Mouse (Mus musculus): ENCODE measurements around the gene Pax5. TPM values are rescaled to one million over a fixed set of nuclear protein-coding genes. Genes with fewer than 3 reads are reported as not detected.

Gene Pax5
- total and polyA plus RNA-seq, 3 experiments = not detected

- H3K9ac ChIP-seq (ENCODE audit: control insufficient read depth, low read depth, low read length, poor library complexity, severe bottlenecking) = no peak overlapping the region
- no peaks in the 10 kb centered on the region for H3K36me3 ChIP-seq (ENCODE audit: control insufficient read depth in 1 of 2, insufficient read depth in 2 of 2, low read length in 2 of 2)
- H3K9me3 ChIP-seq (replicated peaks; ENCODE audit: insufficient read depth, low read length) = no peaks in the 10 kb centered on the region
- peak overlapping the region in 1 of 2 experiments; percentile 26; a peak in 1 of 4 replicates for H3K4me3 ChIP-seq (ENCODE audit: control insufficient read depth in 1 of 2, insufficient read depth in 1 of 2, low read depth in 2 of 2, low read length in 2 of 2)
- peaks cover 0 to 3% of the 10 kb centered on the region in 2 experiments; a peak in 1 of 4 replicates for H3K4me1 ChIP-seq (ENCODE audit: control insufficient read depth in 1 of 2, insufficient read depth in 2 of 2, low read length in 2 of 2)
- H3K79me2 ChIP-seq (ENCODE audit: control insufficient read depth, insufficient read depth, low read length, poor library complexity) = no peaks in the 10 kb centered on the region
- TF ChIP-seq MEF2A (IDR thresholded peaks at IDR 0.05; ENCODE audit: extremely low read depth, insufficient replicate concordance, low read depth, low read length, poor library complexity, severe bottlenecking) (no peak), TCF12 (IDR thresholded peaks at IDR 0.05; ENCODE audit: low read depth, low read length) (no peak), GATA1 (IDR thresholded peaks at IDR 0.05; ENCODE audit: low read depth, low read length) (no peak)
- no peaks in the 10 kb centered on the region for H3K27me3 ChIP-seq (ENCODE audit: control insufficient read depth in 1 of 2, insufficient read depth in 2 of 2, low read length in 2 of 2)
- peak; percentile 51 for DNase-seq (ENCODE audit: low read depth, low spot score)
- H3K27ac ChIP-seq (ENCODE audit: control insufficient read depth, low read depth, low read length) = no peak overlapping the region
Measured at GRCm38 (mm10) chr4:44565126-44566082, 144.9 kb downstream of the Pax5 start.

GRCm38 (mm10) chr4:44564602-44565001 is 145.7 kb downstream of the Pax5 start:
- Histone ChIP-seq H3K36me3 (ENCODE audit: control insufficient read depth in 1 of 2, insufficient read depth in 2 of 2, low read length in 2 of 2) (no peaks in the 10 kb centered on the region), H3K27ac (ENCODE audit: control insufficient read depth, low read depth, low read length) (no peak overlapping the region), H3K27me3 (ENCODE audit: control insufficient read depth in 1 of 2, insufficient read depth in 2 of 2, low read length in 2 of 2) (no peaks in the 10 kb centered on the region), H3K9ac (ENCODE audit: control insufficient read depth, low read depth, low read length, poor library complexity, severe bottlenecking) (no peak overlapping the region), H3K4me3 (ENCODE audit: control insufficient read depth in 1 of 2, insufficient read depth in 1 of 2, low read depth in 2 of 2, low read length in 2 of 2) (peak overlapping the region in 1 of 2 experiments; percentile 26; a peak in 1 of 4 replicates), H3K4me1 (ENCODE audit: control insufficient read depth in 1 of 2, insufficient read depth in 2 of 2, low read length in 2 of 2) (peaks cover 0 to 3% of the 10 kb centered on the region in 2 experiments; a peak in 1 of 4 replicates), H3K79me2 (ENCODE audit: control insufficient read depth, insufficient read depth, low read length, poor library complexity) (no peaks in the 10 kb centered on the region), H3K9me3 (replicated peaks; ENCODE audit: insufficient read depth, low read length) (no peaks in the 10 kb centered on the region)
- TF ChIP-seq SMC3 (IDR thresholded peaks at IDR 0.05; ENCODE audit: low read depth, low read length) (peak; percentile 62), ZNF384 (IDR thresholded peaks at IDR 0.05; ENCODE audit: low read depth, low read length) (0 out of 2 replicates have a peak, but pooled peaks have one; percentile 12), MYB (IDR thresholded peaks at IDR 0.05; ENCODE audit: low read depth, low read length) (no peak), RAD21 (IDR thresholded peaks at IDR 0.05; ENCODE audit: low read depth, low read length) (peak; percentile 74), GABPA (IDR thresholded peaks at IDR 0.05; ENCODE audit: low read depth, low read length) (no peak), BHLHE40 (IDR thresholded peaks at IDR 0.05; ENCODE audit: borderline replicate concordance, low read depth, low read length) (no peak), MAX (IDR thresholded peaks at IDR 0.05; ENCODE audit: low read length) (no peak), USF2 (IDR thresholded peaks at IDR 0.05; ENCODE audit: borderline replicate concordance in 1 of 2, insufficient read depth in 1 of 2, low read depth in 1 of 2, low read length in 2 of 2) (no peak), CTCF (IDR thresholded peaks at IDR 0.05 in 2 of 3, conservative IDR thresholded peaks at IDR 0.05 in 1 of 3; ENCODE audit: control insufficient read depth in 1 of 3, insufficient read depth in 1 of 3, low read depth in 2 of 3, low read length in 3 of 3, poor library complexity in 1 of 3, severe bottlenecking in 1 of 3) (peak; percentile 70 to 95 (median 77)), ETS1 (IDR thresholded peaks at IDR 0.05; ENCODE audit: low read depth, low read length) (no peak), CHD1 (IDR thresholded peaks at IDR 0.05; ENCODE audit: low read depth, low read length) (no peak), POLR2AphosphoS5 (IDR thresholded peaks at IDR 0.05; ENCODE audit: borderline replicate concordance, low read depth, low read length) (no peak), ZC3H11A (IDR thresholded peaks at IDR 0.05; ENCODE audit: low read depth, low read length) (peak; percentile 20), TAL1 (IDR thresholded peaks at IDR 0.05; ENCODE audit: low read length) (no peak), MXI1 (IDR thresholded peaks at IDR 0.05; ENCODE audit: low read depth, low read length) (no peak), RCOR1 (IDR thresholded peaks at IDR 0.05; ENCODE audit: low read depth, low read length) (no peak)
- peak; percentile 74 for DNase-seq (ENCODE audit: low read depth, low spot score)

Measured in MEL (cell line).